Mouse (Mus musculus) erythroblast, embryonic 14.5 days (primary cell): ENCODE data around the gene Gm11756. TPM values are rescaled to one million over a fixed set of nuclear protein-coding genes. Genes with fewer than 3 reads are reported as not detected.
"Not testable (repeated sequence)": the region's sequence is repeated elsewhere in the genome, so short reads cannot be mapped to it uniquely, and the experiment has no call there.

ENCODE experiments used
- H3K27me3 ChIP-seq: 2 replicates; pipeline ENCODE4 v1.6.1; 2012; ENCODE audit warnings: inconsistent platforms; ENCODE audit not compliant: control insufficient read depth
- H3K36me3 ChIP-seq: 2 replicates; pipeline ENCODE4 v1.6.1; 2012; ENCODE audit warnings: mild to moderate bottlenecking, inconsistent platforms; ENCODE audit not compliant: control insufficient read depth
- H3K4me1 ChIP-seq: 2 replicates; pipeline ENCODE4 v1.6.1; 2012; ENCODE audit warnings: inconsistent platforms; ENCODE audit not compliant: control insufficient read depth
- H3K4me3 ChIP-seq: replicated peaks from 2 replicates; pipeline ENCODE3; 2012; ENCODE audit warnings: moderate library complexity, mild to moderate bottlenecking, inconsistent platforms
- H3K9me3 ChIP-seq: 2 replicates; pipeline ENCODE4 v1.6.1; 2012; ENCODE audit warnings: low read length, inconsistent platforms, mixed read lengths; ENCODE audit not compliant: control insufficient read depth
- GATA1 ChIP-seq: IDR thresholded peaks from 2 replicates; pipeline ENCODE4 v1.6.1; 2012; ENCODE audit warnings: low read length, inconsistent platforms, mixed read lengths
- TAL1 ChIP-seq: IDR thresholded peaks from 3 replicates; pipeline ENCODE4 v1.6.1; 2012; ENCODE audit warnings: low read length, inconsistent platforms, mixed read lengths
- polyA plus RNA-seq: library from polyadenylated mRNA; stranded (reverse); fragments of >175 nt; gene quantifications from 2 replicates; pipeline ENCODE4 v1.2.3, GENCODE M21; 2012

Gm11756 gene
- polyA plus RNA-seq, result not detected in 2 replicates

GRCm38 (mm10) chr4:73920660-73921059, at the start of gene Gm11756:
Gene Gm11756, minus strand, starts transcription at chr4:73920760.
- H3K9me3 ChIP-seq, H3K4me1 ChIP-seq, H3K36me3 ChIP-seq, H3K4me3 ChIP-seq, H3K27me3 ChIP-seq: not testable (repeated sequence)

GRCm38 (mm10) chr4:73950375-73950896, 29.9 kb upstream of the Gm11756 start, which contains the start of gene 2310002L09Rik:
Gene 2310002L09Rik, minus strand, starts transcription at chr4:73950846.
- no peak for TF ChIP-seq GATA1
- no peak for TF ChIP-seq TAL1
- Histone ChIP-seq H3K36me3 (no peaks in the 10 kb centered on the region), H3K4me1 (no peaks in the 10 kb centered on the region), H3K9me3 (peaks cover 2% of the 10 kb centered on the region), H3K27me3 (no peaks in the 10 kb centered on the region), H3K4me3 (no peak within 1 kb of the TSS)

DNA sequence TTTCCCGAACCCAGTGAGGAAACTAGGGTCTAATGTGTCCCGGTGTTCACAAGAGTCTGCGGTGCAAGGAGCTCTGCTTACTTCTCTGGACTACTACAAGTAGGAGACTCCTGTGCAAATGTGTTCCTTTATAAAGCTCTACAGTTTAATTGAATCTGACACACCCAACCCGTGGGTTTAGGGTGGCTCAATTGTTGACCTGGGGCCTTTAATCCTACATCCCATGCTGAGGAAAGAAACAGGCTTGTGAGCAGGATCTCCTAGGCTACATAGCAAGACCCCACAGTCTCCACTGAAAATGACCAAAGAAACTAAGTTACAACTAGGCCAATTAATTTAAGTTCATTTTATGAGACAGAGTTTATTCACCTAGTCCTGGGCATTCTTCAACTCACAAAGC, 14.7 kb downstream of the Gm11756 start, which contains the start of gene Gm13871:
Gene Gm13871, minus strand, starts transcription at position 101 of the 400 bp plus-strand sequence.
- not testable (repeated sequence) for H3K36me3 ChIP-seq, H3K4me3 ChIP-seq, H3K27me3 ChIP-seq, H3K9me3 ChIP-seq, H3K4me1 ChIP-seq

- not testable (repeated sequence) for H3K9me3 ChIP-seq, H3K27me3 ChIP-seq, H3K4me3 ChIP-seq, H3K36me3 ChIP-seq, H3K4me1 ChIP-seq
These were observed 29.5 kb downstream of the Gm11756 start, which contains the start of gene Gm11757 for GRCm38 (mm10) chr4:73891012-73891411. Gene Gm11757, minus strand, starts transcription at chr4:73891112.

GRCm38 (mm10) chr4:73876166-73876565, 44.4 kb downstream of the Gm11756 start, which contains the start of gene Gm11758:
Gene Gm11758, minus strand, starts transcription at chr4:73876266.
- not testable (repeated sequence) for H3K27me3 ChIP-seq, H3K4me1 ChIP-seq, H3K4me3 ChIP-seq, H3K9me3 ChIP-seq, H3K36me3 ChIP-seq

Other genes starting within 250 kb of the Gm11756 start
- not detected in 2 replicates for gene Gm428, start 237.2 kb downstream of the Gm11756 start, polyA plus RNA-seq
- gene Rasef, start 129.8 kb downstream of the Gm11756 start, polyA plus RNA-seq, result not detected in 2 replicates
- gene Gm11758, start 44.5 kb downstream of the Gm11756 start, polyA plus RNA-seq, result not detected in 2 replicates
- gene Gm11757, start 29.6 kb downstream of the Gm11756 start, polyA plus RNA-seq, result not detected in 2 replicates
- gene Gm13871, start 14.8 kb downstream of the Gm11756 start, polyA plus RNA-seq, result not detected in 2 replicates
- gene 2310002L09Rik, start 30.1 kb upstream of the Gm11756 start, polyA plus RNA-seq, result not detected in 2 replicates
- gene Frmd3, start 92.7 kb upstream of the Gm11756 start, polyA plus RNA-seq, result 0.01 TPM in 1 of 2 replicates, not detected in the other